Mouse (Mus musculus) liver, adult 10 weeks (tissue): ENCODE measurements around the gene Fam196b. TPM values are rescaled to one million over a fixed set of nuclear protein-coding genes. Genes with fewer than 3 reads are reported as not detected.

ENCODE experiments used
- polyA plus RNA-seq: library from polyadenylated mRNA; stranded (reverse); fragments of 350-450 nt; fragmentation: Illumina TruSeq; extraction: RNeasy Lipid Tissue Mini Kit (QIAGEN cat#74804); gene quantifications from one replicate; pipeline ENCODE4 v1.2.3, GENCODE M21; 2014; ENCODE audit warnings: low read depth, low replicate concordance

Gene Fam196b
- not detected for polyA plus RNA-seq

GRCm38 (mm10) chr11:34314534-34315379, at the start of gene Fam196b:
Gene Fam196b, plus strand, starts transcription at chr11:34314822.

Other genes starting within 250 kb of the Fam196b start
- gene 4930469K13Rik, start 216.3 kb upstream of the Fam196b start, polyA plus RNA-seq: not detected
- gene Foxi1, start 106.7 kb upstream of the Fam196b start, polyA plus RNA-seq: not detected